Mouse (Mus musculus) heart, embryonic 15.5 days (tissue): ENCODE measurements around the gene Sec61b. TPM values are rescaled to one million over a fixed set of nuclear protein-coding genes. Genes with fewer than 3 reads are reported as not detected.

Source experiments
- ATAC-seq: fragments of 200-750 bp; cut with Nextera tagmentation; replicated peaks from 2 replicates; pipeline ENCODE4 v1.8.0; 2017; ENCODE audit warnings: low read depth, moderate TSS enrichment; ENCODE audit not compliant: insufficient number of reproducible peaks, insufficient read depth, low FRiP score
- H3K27ac ChIP-seq: fragments of 300-500 bp; sonication (generic); 2 replicates; pipeline ENCODE4 v1.5.1; 2015; ENCODE audit warnings: mild to moderate bottlenecking, inconsistent platforms
- H3K27me3 ChIP-seq: fragments of 300-500 bp; sonication (generic); 2 replicates; pipeline ENCODE4 v1.6.1; 2015; ENCODE audit warnings: inconsistent platforms
- H3K36me3 ChIP-seq: fragments of 300-500 bp; sonication (generic); 2 replicates; pipeline ENCODE4 v1.6.1; 2015; ENCODE audit warnings: mild to moderate bottlenecking, inconsistent platforms
- H3K4me1 ChIP-seq: fragments of 300-500 bp; sonication (generic); replicated peaks from 2 replicates; pipeline ENCODE4 v1.6.1; 2015; ENCODE audit warnings: inconsistent platforms
- H3K4me2 ChIP-seq: fragments of 300-500 bp; sonication (generic); 2 replicates; pipeline ENCODE4 v1.6.1; 2015; ENCODE audit warnings: inconsistent platforms, mild to moderate bottlenecking, moderate library complexity
- H3K4me3 ChIP-seq: fragments of 300-500 bp; sonication (generic); 2 replicates; pipeline ENCODE4 v1.5.1; 2015; ENCODE audit warnings: mild to moderate bottlenecking, inconsistent platforms
- H3K9ac ChIP-seq: fragments of 300-500 bp; sonication (generic); 2 replicates; pipeline ENCODE4 v1.6.1; 2015; ENCODE audit warnings: mild to moderate bottlenecking, inconsistent platforms
- H3K9me3 ChIP-seq: fragments of 300-500 bp; sonication (generic); replicated peaks from 2 replicates; pipeline ENCODE4 v1.6.1; 2016; ENCODE audit warnings: inconsistent platforms
- WGBS: fragments of 180-500 bp; shearing (Covaris S2); methylation state at CpG from one replicate; pipeline ENCODE4 v1.1.7; 2015; ENCODE audit warnings: mixed read lengths; 5-methylcytosine and 5-hydroxymethylcytosine counted together
- polyA plus RNA-seq: library from polyadenylated mRNA; unstranded; fragments of >200 nt; fragmentation: Nextera tagmentation; extraction: Ambion mirVana; gene quantifications from 2 replicates; pipeline ENCODE4 v1.2.1, GENCODE M21; 2015

Gene Sec61b
- polyA plus RNA-seq, 1 experiment from 2014 or later: 142 TPM

DNA sequence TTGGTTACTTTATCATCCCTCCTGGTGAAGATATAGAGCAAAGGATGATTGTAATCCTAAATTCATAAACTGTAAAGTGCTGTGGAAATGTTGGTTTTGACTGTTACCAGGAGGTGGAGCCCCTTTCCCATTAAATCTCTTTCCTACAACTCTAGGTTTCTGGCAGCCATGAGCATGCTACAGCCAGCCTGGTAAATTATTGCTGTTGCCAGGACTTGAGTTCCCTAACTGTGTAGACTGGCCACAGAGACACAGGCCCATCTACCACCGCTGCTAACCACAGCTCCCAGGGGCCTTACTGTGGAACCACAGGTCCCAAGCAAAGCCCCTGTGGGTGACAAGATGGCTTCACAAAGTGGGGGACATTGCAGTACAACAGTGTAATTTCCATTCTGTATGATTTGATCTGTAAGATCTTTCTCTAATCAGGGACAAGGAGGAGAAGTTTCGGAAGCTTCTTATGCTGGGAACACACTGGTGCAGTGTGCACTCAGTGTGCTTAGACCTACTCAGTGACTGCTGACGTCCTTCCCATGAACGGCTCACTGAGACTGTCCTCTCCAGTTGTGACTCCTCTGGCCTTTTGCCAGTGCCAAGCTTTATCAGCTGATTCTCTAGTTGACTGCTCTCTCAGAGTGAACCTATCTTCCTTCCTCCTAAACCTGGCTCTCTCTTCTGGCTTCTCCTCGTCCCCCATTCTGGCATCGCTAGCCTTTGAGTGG is 47.6 kb downstream of the Sec61b start:
- no peaks in the 10 kb centered on the region for H3K27me3 ChIP-seq
- H3K4me1 ChIP-seq: no peaks in the 10 kb centered on the region; the same call in 1 of the 2 replicates
- H3K4me2 ChIP-seq: no peak overlapping the region
- 0 out of 2 replicates have a peak, but pooled peaks have one; percentile 60 for ATAC-seq
- no peak overlapping the region for H3K27ac ChIP-seq
- H3K9ac ChIP-seq: no peak overlapping the region
- no peaks in the 10 kb centered on the region for H3K36me3 ChIP-seq
- no peaks in the 10 kb centered on the region for H3K9me3 ChIP-seq
- H3K4me3 ChIP-seq: no peak overlapping the region
- 49% methylated on average over 6 of the region's 6 CpGs for WGBS

DNA sequence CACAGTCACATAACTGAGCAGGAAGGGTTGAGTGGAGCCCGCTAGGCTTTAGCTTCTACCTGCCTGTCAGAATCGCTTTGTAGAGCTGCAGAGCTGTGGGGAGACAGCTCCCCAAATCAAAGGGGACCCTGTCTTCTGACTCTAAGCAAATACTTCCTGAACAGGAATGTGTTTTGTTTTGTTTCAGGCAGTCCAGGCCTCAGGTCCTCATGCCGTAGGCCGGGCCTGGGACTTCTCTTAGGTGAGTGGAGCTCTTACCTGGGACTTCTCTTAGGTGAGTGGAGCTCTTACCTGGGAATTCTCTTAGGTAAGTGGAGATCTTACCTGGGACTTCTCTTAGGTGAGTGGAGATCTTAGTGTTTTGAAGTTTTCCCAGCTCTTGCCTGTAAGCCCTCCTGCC is 55.4 kb downstream of the Sec61b start:
- 91% methylated on average over 4 of the region's 4 CpGs for WGBS
- no peak overlapping the region for H3K4me2 ChIP-seq
- H3K9ac ChIP-seq: no peak overlapping the region
- no peaks in the 10 kb centered on the region for H3K27me3 ChIP-seq
- no peak for ATAC-seq
- H3K9me3 ChIP-seq: no peaks in the 10 kb centered on the region
- H3K36me3 ChIP-seq: no peaks in the 10 kb centered on the region
- no peak overlapping the region for H3K4me3 ChIP-seq
- no peak overlapping the region for H3K27ac ChIP-seq
- no peaks in the 10 kb centered on the region for H3K4me1 ChIP-seq

Other genes with a start within 250 kb of the Sec61b start
- 18.9 and 23.5 TPM in 2 replicates for gene Tgfbr1, start 121.4 kb upstream of the Sec61b start, polyA plus RNA-seq
- gene Alg2, start 325 bp upstream of the Sec61b start, polyA plus RNA-seq: 22.2 and 31.3 TPM in 2 replicates